In the genomic region with DNA sequence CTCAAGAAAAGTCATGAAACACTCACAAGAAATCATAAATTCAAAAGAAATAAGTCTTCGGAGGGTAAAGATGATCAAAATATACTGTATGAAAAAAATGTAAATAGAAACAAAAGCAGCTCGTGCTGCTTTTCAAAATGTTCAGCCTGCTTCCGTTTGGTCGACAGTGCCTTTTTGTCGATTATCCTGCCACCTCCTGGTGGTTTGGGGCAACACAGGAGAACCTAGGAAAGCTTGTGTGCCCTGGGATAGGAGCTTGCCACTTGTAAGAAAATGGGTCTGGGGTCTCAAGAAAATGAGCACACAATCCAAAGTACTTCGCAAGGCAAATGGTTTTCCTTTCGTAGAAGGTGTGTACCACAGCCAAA, we compare ENCODE assay signal across 8 mouse cellular contexts. TPM values are rescaled to one million over a fixed set of nuclear protein-coding genes. Genes with fewer than 3 reads are reported as not detected.
DNase-seq lines count a peak whose midpoint lies in the region; ATAC-seq and TF ChIP-seq lines count a peak whose summit lies in the region.

No protein-coding gene starts in this region.

- under 1% methylated on average over 7 of the region's 7 CpGs for WGBS in large intestine, adult 2 months
- WGBS in lung, embryonic 16.5 days, result under 1% methylated on average over 7 of the region's 7 CpGs
- WGBS in olfactory bulb, adult 2 months, result 0% methylated on average over 7 of the region's 7 CpGs

- peaks cover 0 to 4% of the 10 kb centered on the region in 2 experiments; a peak in 2 of 4 replicates for H3K4me1 ChIP-seq in ES-E14 (ENCODE audit: control insufficient read depth in 2 of 2, insufficient read depth in 2 of 2, low read length in 2 of 2, poor library complexity in 1 of 2)
- no peaks in the 10 kb centered on the region for H3K4me1 ChIP-seq in brown adipose tissue, adult 24 weeks (ENCODE audit: control insufficient read depth, insufficient read depth, insufficient read length, low read length)
- no peaks in the 10 kb centered on the region for H3K4me1 ChIP-seq in lung, embryonic 16.5 days (replicated peaks; ENCODE audit: control insufficient read depth, insufficient read depth, low read length)
- no peaks in the 10 kb centered on the region for H3K4me1 ChIP-seq in olfactory bulb, adult 2 months (ENCODE audit: control insufficient read depth, insufficient read depth, low read length)

- DNase-seq in ES-E14 (ENCODE audit: low read depth, low spot score), result peak; percentile 83
- peak; percentile 68 for DNase-seq in fibroblast of lung, adult 2 months (ENCODE audit: low read depth)
- peak; percentile 74 to 83 for DNase-seq in heart, postnatal 14 days
- DNase-seq in large intestine, adult 2 months (ENCODE audit: low read depth, low spot score), result peak; percentile 79
- DNase-seq in thymus, postnatal 14 days, result peak; percentile 88

- peak overlapping the region; percentile 89 for H3K4me2 ChIP-seq in lung, embryonic 16.5 days (ENCODE audit: low read depth, low read length)

- no peak for TF ChIP-seq POLR2A in olfactory bulb, adult 2 months (IDR thresholded peaks at IDR 0.05; ENCODE audit: insufficient read depth, low read depth, low read length)

- peak overlapping the region; percentile 72 to 83; a peak in 3 of 4 replicates for H3K4me3 ChIP-seq in ES-E14 (ENCODE audit: insufficient read depth in 1 of 2, low read depth in 1 of 2, low read length in 2 of 2, poor library complexity in 1 of 2, severe bottlenecking in 1 of 2)
- H3K4me3 ChIP-seq in brown adipose tissue, adult 24 weeks (ENCODE audit: insufficient read depth, low read depth, low read length), result peak overlapping the region; percentile 75
- peak overlapping the region; percentile 57 for H3K4me3 ChIP-seq in lung, embryonic 16.5 days (ENCODE audit: low read length)
- H3K4me3 ChIP-seq in olfactory bulb, adult 2 months (ENCODE audit: insufficient read depth, low read depth, low read length), result no peak overlapping the region

- H3K27me3 ChIP-seq in lung, embryonic 16.5 days (ENCODE audit: control insufficient read depth, insufficient read depth, low read depth, low read length), result no peaks in the 10 kb centered on the region

- intact Hi-C loops in heart, postnatal 14 days (cut with DNase I), result loop anchor here (5.0 kb wide), 1 partner anchor 226 kb away; no protein-coding TSS in a partner anchor

- H3K9ac ChIP-seq in ES-E14 (ENCODE audit: insufficient read depth, low read depth, low read length, poor library complexity, severe bottlenecking), result no peak overlapping the region; the same call in 1 of the 2 replicates
- peak overlapping the region; percentile 42 for H3K9ac ChIP-seq in lung, embryonic 16.5 days (ENCODE audit: low read length)

- H3K27ac ChIP-seq in ES-E14 (ENCODE audit: insufficient read depth, low read depth, low read length, poor library complexity, severe bottlenecking), result no peak overlapping the region
- no peak overlapping the region for H3K27ac ChIP-seq in brown adipose tissue, adult 24 weeks (replicated peaks; ENCODE audit: low read depth, low read length)
- H3K27ac ChIP-seq in lung, embryonic 16.5 days (ENCODE audit: low read length), result no peak overlapping the region
- no peak overlapping the region for H3K27ac ChIP-seq in olfactory bulb, adult 2 months (ENCODE audit: insufficient read depth, low read depth, low read length)

- no peak for ATAC-seq in lung, embryonic 16.5 days (ENCODE audit: low read depth)

- in situ Hi-C loops in ES-E14 (cut with MboI; ENCODE audit: low sequenced_read_pairs in 2 of 2, unreplicated experiment in 2 of 2), result no loop called here

- TF ChIP-seq CTCF in olfactory bulb, adult 2 months (IDR thresholded peaks at IDR 0.05; ENCODE audit: insufficient read depth, low read depth, low read length), result peak; percentile 51; the same call in 1 of the 2 replicates

- no peaks in the 10 kb centered on the region for H3K36me3 ChIP-seq in ES-E14 (ENCODE audit: control insufficient read depth, insufficient read depth, low read length, poor library complexity, severe bottlenecking)
- no peaks in the 10 kb centered on the region for H3K36me3 ChIP-seq in lung, embryonic 16.5 days (ENCODE audit: control insufficient read depth, insufficient read depth, low read length)

- H3K9me3 ChIP-seq in ES-E14 (ENCODE audit: control insufficient read depth, insufficient read depth, low read depth, low read length), result no peaks in the 10 kb centered on the region
- H3K9me3 ChIP-seq in lung, embryonic 16.5 days (ENCODE audit: control insufficient read depth, low read length), result no peaks in the 10 kb centered on the region

TF ChIP-seq in ES-E14, 5 proteins besides CTCF, POLR2A, EP300 and RAD21:
- no peak for TF ChIP-seq CHD2 (IDR thresholded peaks at IDR 0.05; ENCODE audit: low read depth, low read length)
- TF ChIP-seq ZNF384 (IDR thresholded peaks at IDR 0.05; ENCODE audit: low read depth, low read length), result no peak; the same call in 1 of the 2 replicates
- no peak for TF ChIP-seq HCFC1 (IDR thresholded peaks at IDR 0.05; ENCODE audit: borderline replicate concordance, insufficient read depth, low read length)
- no peak for TF ChIP-seq ZC3H11A (IDR thresholded peaks at IDR 0.05; ENCODE audit: borderline replicate concordance, low read depth, low read length)
- TF ChIP-seq MAFK (IDR thresholded peaks at IDR 0.05; ENCODE audit: insufficient read depth, low read depth, low read length), result no peak

RNA-seq across cellular contexts. Expression of a gene that starts 21.9 kb away (rescaled TPM):
- total RNA-seq in ES-E14 (2012; rRNA removed), result 1.0 and 1.2 TPM in 2 replicates
- 5.4 and 8.2 TPM in 2 replicates for polyA plus RNA-seq in brown adipose tissue, adult 24 weeks (2012; ENCODE audit: insufficient read depth, insufficient read length, missing spikeins)
- total RNA-seq in heart, postnatal 14 days (2021), result 100 to 1,000 TPM; 219 to 221 TPM
- 0.05 TPM in 1 of 2 replicates, not detected in the other for polyA plus RNA-seq in large intestine, adult 2 months (2012; rRNA removed)
- polyA plus RNA-seq in lung, embryonic 16.5 days (2015; fragmentation: Nextera tagmentation; extraction: Ambion mirVana), result 0.57 and 1.1 TPM in 2 replicates
- polyA plus RNA-seq in olfactory bulb, adult 2 months (2012; ENCODE audit: insufficient read depth, insufficient read length, low replicate concordance, missing spikeins), result not detected in 2 replicates

RNA-seq across cellular contexts. Expression of a gene that starts 51.0 kb away (rescaled TPM):
- not detected in 2 replicates for total RNA-seq in ES-E14 (2012; rRNA removed)
- not detected in 2 replicates for polyA plus RNA-seq in brown adipose tissue, adult 24 weeks (2012; ENCODE audit: insufficient read depth, insufficient read length, missing spikeins)
- total RNA-seq in heart, postnatal 14 days (2021), result not detected
- not detected in 2 replicates for polyA plus RNA-seq in large intestine, adult 2 months (2012; rRNA removed)
- 0.30 and 0.34 TPM in 2 replicates for polyA plus RNA-seq in lung, embryonic 16.5 days (2015; fragmentation: Nextera tagmentation; extraction: Ambion mirVana)
- polyA plus RNA-seq in olfactory bulb, adult 2 months (2012; ENCODE audit: insufficient read depth, insufficient read length, low replicate concordance, missing spikeins), result not detected in 2 replicates

RNA-seq across cellular contexts. Expression of a gene that starts 54.7 kb away (rescaled TPM):
- 128 and 161 TPM in 2 replicates for total RNA-seq in ES-E14 (2012; rRNA removed)
- polyA plus RNA-seq in brown adipose tissue, adult 24 weeks (2012; ENCODE audit: insufficient read depth, insufficient read length, missing spikeins), result 1,091 and 1,303 TPM in 2 replicates
- 100 to 1,000 TPM; 512 to 552 TPM for total RNA-seq in heart, postnatal 14 days (2021)
- 325 and 536 TPM in 2 replicates for polyA plus RNA-seq in large intestine, adult 2 months (2012; rRNA removed)
- polyA plus RNA-seq in lung, embryonic 16.5 days (2015; fragmentation: Nextera tagmentation; extraction: Ambion mirVana), result 184 and 197 TPM in 2 replicates
- not detected in 2 replicates for polyA plus RNA-seq in olfactory bulb, adult 2 months (2012; ENCODE audit: insufficient read depth, insufficient read length, low replicate concordance, missing spikeins)
